Comparison of ENCODE assay signal across 8 mouse cellular contexts in genomic region chr9:64960117-64960977, GRCm38 (mm10). TPM values are rescaled to one million over a fixed set of nuclear protein-coding genes. Genes with fewer than 3 reads are reported as not detected.
DNase-seq lines count a peak whose midpoint lies in the region; ATAC-seq and TF ChIP-seq lines count a peak whose summit lies in the region.

TSS of gene Ints14 (plus strand) at chr9:64960905.

- WGBS in embryonic facial prominence, embryonic 13.5 days = 4% methylated on average over 29 of the region's 29 CpGs
- WGBS in kidney, adult 2 months = 6% methylated on average over 29 of the region's 29 CpGs
- WGBS in limb, embryonic 12.5 days = 3% methylated on average over 29 of the region's 29 CpGs
- 7% methylated on average over 29 of the region's 29 CpGs for WGBS in midbrain, embryonic 15.5 days
- WGBS in spleen, adult 2 months = 12% methylated on average over 29 of the region's 29 CpGs

- H3K4me2 ChIP-seq in embryonic facial prominence, embryonic 13.5 days = peak within 1 kb of the TSS; percentile 82
- peak within 1 kb of the TSS; percentile 57 for H3K4me2 ChIP-seq in limb, embryonic 12.5 days
- peak within 1 kb of the TSS; percentile 60 for H3K4me2 ChIP-seq in midbrain, embryonic 15.5 days

- H3K4me1 ChIP-seq in embryonic facial prominence, embryonic 13.5 days = peaks cover 23% of the 10 kb centered on the region
- H3K4me1 ChIP-seq in kidney, adult 2 months (ENCODE audit: control insufficient read depth, insufficient read depth, low read length) = peaks cover 6% of the 10 kb centered on the region
- H3K4me1 ChIP-seq in limb, embryonic 12.5 days (replicated peaks) = peaks cover 12% of the 10 kb centered on the region
- H3K4me1 ChIP-seq in midbrain, embryonic 15.5 days = peaks cover 24% of the 10 kb centered on the region
- no peaks in the 10 kb centered on the region for H3K4me1 ChIP-seq in spleen, adult 2 months (ENCODE audit: control insufficient read depth, insufficient read depth, insufficient read length)

- peak; percentile 76 for TF ChIP-seq CTCF in kidney, adult 2 months (conservative IDR thresholded peaks at IDR 0.05; ENCODE audit: insufficient read depth, insufficient read length, low read depth, low read length)
- TF ChIP-seq CTCF in spleen, adult 2 months (IDR thresholded peaks at IDR 0.05; ENCODE audit: extremely low read depth, insufficient read depth, insufficient read length, insufficient replicate concordance) = peak; percentile 84

- H3K27me3 ChIP-seq in embryonic facial prominence, embryonic 13.5 days = no peaks in the 10 kb centered on the region
- no peaks in the 10 kb centered on the region for H3K27me3 ChIP-seq in kidney, adult 2 months (replicated peaks; ENCODE audit: control insufficient read depth, insufficient read depth, low read length)
- H3K27me3 ChIP-seq in limb, embryonic 12.5 days = no peaks in the 10 kb centered on the region
- no peaks in the 10 kb centered on the region for H3K27me3 ChIP-seq in midbrain, embryonic 15.5 days (replicated peaks)
- no peaks in the 10 kb centered on the region for H3K27me3 ChIP-seq in spleen, adult 2 months (ENCODE audit: control insufficient read depth, insufficient read depth, low read length)

- peaks cover 29% of the 10 kb centered on the region for H3K36me3 ChIP-seq in embryonic facial prominence, embryonic 13.5 days
- no peaks in the 10 kb centered on the region for H3K36me3 ChIP-seq in kidney, adult 2 months (ENCODE audit: control insufficient read depth, insufficient read depth, low read length)
- H3K36me3 ChIP-seq in limb, embryonic 12.5 days = peaks cover 31% of the 10 kb centered on the region
- peaks cover 9% of the 10 kb centered on the region for H3K36me3 ChIP-seq in midbrain, embryonic 15.5 days (replicated peaks)
- H3K36me3 ChIP-seq in spleen, adult 2 months (ENCODE audit: control insufficient read depth, insufficient read depth, low read length) = peaks cover 7% of the 10 kb centered on the region

- peak within 1 kb of the TSS; percentile 83 for H3K4me3 ChIP-seq in embryonic facial prominence, embryonic 13.5 days
- H3K4me3 ChIP-seq in kidney, adult 2 months (ENCODE audit: insufficient read depth, low read depth, low read length) = peak within 1 kb of the TSS; percentile 83
- peak within 1 kb of the TSS; percentile 72 for H3K4me3 ChIP-seq in limb, embryonic 12.5 days (replicated peaks)
- peak within 1 kb of the TSS; percentile 97 for H3K4me3 ChIP-seq in midbrain, embryonic 15.5 days
- peak within 1 kb of the TSS; percentile 78 for H3K4me3 ChIP-seq in spleen, adult 2 months (ENCODE audit: extremely low read depth, insufficient read depth, insufficient read length)

- no peaks in the 10 kb centered on the region for H3K9me3 ChIP-seq in embryonic facial prominence, embryonic 13.5 days
- H3K9me3 ChIP-seq in limb, embryonic 12.5 days = no peaks in the 10 kb centered on the region
- no peaks in the 10 kb centered on the region for H3K9me3 ChIP-seq in midbrain, embryonic 15.5 days

- H3K9ac ChIP-seq in embryonic facial prominence, embryonic 13.5 days = peak within 1 kb of the TSS; percentile 93
- peak within 1 kb of the TSS; percentile 86 for H3K9ac ChIP-seq in limb, embryonic 12.5 days (replicated peaks)
- peak within 1 kb of the TSS; percentile 94 for H3K9ac ChIP-seq in midbrain, embryonic 15.5 days

- DNase-seq in 3134 (ENCODE audit: extremely low read depth, insufficient read length, low spot score) = peak; percentile 96
- peak; percentile 96 for DNase-seq in adrenal gland, postnatal 36 days
- peak; percentile 95 to 99 for DNase-seq in heart, adult 18-20 months
- peak; percentile 97 for DNase-seq in kidney, adult 2 months
- peak; percentile 93 for DNase-seq in spleen, adult 2 months (ENCODE audit: low read depth in 1 of 2, low spot score in 2 of 2)

- H3K27ac ChIP-seq in embryonic facial prominence, embryonic 13.5 days = peak within 1 kb of the TSS; percentile 90
- peak within 1 kb of the TSS; percentile 76 for H3K27ac ChIP-seq in kidney, adult 2 months (ENCODE audit: insufficient read depth, low read depth, low read length)
- peak within 1 kb of the TSS; percentile 85 for H3K27ac ChIP-seq in limb, embryonic 12.5 days
- peak within 1 kb of the TSS; percentile 92 for H3K27ac ChIP-seq in midbrain, embryonic 15.5 days
- peak within 1 kb of the TSS; percentile 81 for H3K27ac ChIP-seq in spleen, adult 2 months (ENCODE audit: insufficient read depth, low read length)

- peak; percentile 88 for TF ChIP-seq POLR2A in kidney, adult 2 months (IDR thresholded peaks at IDR 0.05; ENCODE audit: low read depth, low read length)
- TF ChIP-seq POLR2A in spleen, adult 2 months (IDR thresholded peaks at IDR 0.05; ENCODE audit: low read depth, low read length) = peak; percentile 52; the same call in 1 of the 2 replicates

- ATAC-seq in embryonic facial prominence, embryonic 13.5 days (ENCODE audit: insufficient number of reproducible peaks, insufficient read depth, low FRiP score, low TSS enrichment, low read depth) = peak; percentile 89
- peak; percentile 91 for ATAC-seq in limb, embryonic 12.5 days (ENCODE audit: insufficient number of reproducible peaks, insufficient read depth, low FRiP score, low TSS enrichment, low read depth)
- peak; percentile 98 for ATAC-seq in midbrain, embryonic 15.5 days (replicated peaks)

RNA-seq across cellular contexts. Expression of gene Ints14, which starts in this region (rescaled TPM):
- total RNA-seq in adrenal gland, postnatal 36 days (2021) = 10 to 100 TPM; 24.9 to 30.3 TPM
- 51.6 and 58.3 TPM in 2 replicates for polyA plus RNA-seq in embryonic facial prominence, embryonic 13.5 days (2015; fragmentation: Nextera tagmentation; extraction: Ambion mirVana)
- total RNA-seq in heart, adult 18-20 months (2021) = 10 to 100 TPM; 14.2 to 14.5 TPM
- polyA plus RNA-seq in kidney, adult 2 months (2012; rRNA removed) = 16.5 and 17.3 TPM in 2 replicates
- polyA plus RNA-seq in limb, embryonic 12.5 days (2016; fragmentation: Nextera tagmentation; extraction: Ambion mirVana) = 60.2 and 65.5 TPM in 2 replicates
- 36.2 and 38.3 TPM in 2 replicates for polyA plus RNA-seq in midbrain, embryonic 15.5 days (2015; fragmentation: Nextera tagmentation; extraction: Ambion mirVana)
- polyA plus RNA-seq in spleen, adult 2 months (2012; rRNA removed) = 9.2 and 9.6 TPM in 2 replicates

Comparison
In these comparisons a context has a peak if more than half of its experiments do, and no peak if none do; other contexts are left out.
1. Peak in every context shown above with its lines: DNase-seq, ATAC-seq, H3K4me3 ChIP-seq and H3K27ac ChIP-seq.